Mouse (Mus musculus) cerebellum, adult 2 months (tissue): ENCODE measurements around the gene Lin28a. TPM values are rescaled to one million over a fixed set of nuclear protein-coding genes. Genes with fewer than 3 reads are reported as not detected.
A peak's percentile ranks its signal among the peaks of the same experiment; 100 is the strongest.
"Not testable (repeated sequence)": the region's sequence is repeated elsewhere in the genome, so short reads cannot be mapped to it uniquely, and the experiment has no call there.

Experiments
- DNase-seq, 2 experiments: peaks; one replicate each; pipeline ENCODE4 v3.0.0; 2021
- H3K27ac ChIP-seq: fragments of 200-500 bp; 2 replicates; pipeline ENCODE4 v1.5.1; 2012; ENCODE audit warnings: low read length, control low read depth, inconsistent platforms; ENCODE audit not compliant: insufficient read depth
- H3K27me3 ChIP-seq: fragments of 200-500 bp; 2 replicates; pipeline ENCODE4 v1.6.1; 2012; ENCODE audit warnings: inconsistent platforms, mild to moderate bottlenecking, low read length, moderate library complexity; ENCODE audit not compliant: control insufficient read depth, insufficient read depth
- H3K4me1 ChIP-seq: fragments of 200-500 bp; 2 replicates; pipeline ENCODE4 v1.6.1; 2011; ENCODE audit warnings: low read length; ENCODE audit not compliant: control insufficient read depth, insufficient read depth
- H3K4me3 ChIP-seq: fragments of 200-500 bp; replicated peaks from 2 replicates; pipeline ENCODE3; 2011; ENCODE audit warnings: mild to moderate bottlenecking, low read depth, low read length, control low read depth; ENCODE audit not compliant: insufficient read depth
- CTCF ChIP-seq: fragments of 200-500 bp; IDR thresholded peaks from 2 replicates; pipeline ENCODE4 v1.5.1; 2011; ENCODE audit warnings: low read depth, mild to moderate bottlenecking, control low read depth, low read length, moderate library complexity, borderline replicate concordance; ENCODE audit not compliant: insufficient read depth
- POLR2A ChIP-seq: fragments of 200-500 bp; IDR thresholded peaks from 2 replicates; pipeline ENCODE4 v1.6.1; 2011; ENCODE audit warnings: low read length, control low read depth, borderline replicate concordance; ENCODE audit not compliant: insufficient read depth
- WGBS: fragments of 180-500 bp; shearing (Covaris S2); methylation state at CpG from one replicate; pipeline ENCODE4 v1.1.7; 2018; 5-methylcytosine and 5-hydroxymethylcytosine counted together
- polyA plus RNA-seq: library from polyadenylated mRNA; depleted of rRNA; stranded (reverse); fragments of >200 nt; gene quantifications from 2 replicates; pipeline ENCODE4 v1.2.3, GENCODE M21; 2012

The Lin28a gene
- polyA plus RNA-seq, 1 experiment: 0.23 TPM

DNA sequence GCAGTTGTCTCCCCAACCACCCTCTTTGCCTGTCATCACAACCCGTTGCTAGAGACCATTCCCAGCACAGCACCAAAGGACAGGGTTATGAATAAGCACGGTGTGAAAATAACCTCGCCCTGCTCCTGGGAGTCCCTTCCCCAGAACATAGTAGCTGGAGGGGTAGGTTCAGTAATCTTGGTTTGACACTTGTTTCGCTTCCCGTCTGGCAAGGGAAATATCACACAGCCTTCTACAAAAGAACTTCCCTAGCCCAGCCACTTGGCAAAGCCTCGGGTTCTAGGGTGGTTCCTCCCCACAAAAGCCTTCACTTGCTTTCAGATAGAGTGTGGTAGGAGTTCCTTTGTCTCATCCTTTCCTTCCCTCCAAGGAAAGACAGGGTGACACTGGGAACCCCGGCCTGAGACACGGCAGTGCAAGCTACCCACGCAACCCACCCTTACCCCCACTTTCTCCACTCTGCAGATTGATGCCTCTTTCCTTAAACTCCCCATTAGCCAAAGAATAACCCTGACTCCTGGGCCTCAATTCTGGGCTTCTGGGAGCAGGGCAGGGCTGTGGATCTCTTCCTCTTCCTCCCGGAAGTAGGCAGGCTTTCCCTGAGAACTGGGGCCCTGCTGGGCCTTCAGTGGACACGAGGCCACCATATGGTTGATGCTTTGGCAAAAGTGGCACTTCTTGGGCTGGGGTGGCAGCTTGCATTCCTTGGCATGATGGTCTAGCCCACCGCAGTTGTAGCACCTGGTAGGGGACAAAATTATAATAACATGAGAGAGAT lies 12.9 kb downstream of the Lin28a start:
- no peak for DNase-seq
- TF ChIP-seq CTCF: no peak
- WGBS: 59% methylated on average over 12 of the region's 12 CpGs
- no peaks in the 10 kb centered on the region for H3K4me1 ChIP-seq
- no peak overlapping the region for H3K4me3 ChIP-seq
- H3K27ac ChIP-seq: no peak overlapping the region
- no peaks in the 10 kb centered on the region for H3K27me3 ChIP-seq

GRCm38 (mm10) chr4:134002903-134003302 lies 15.7 kb downstream of the Lin28a start:
- Histone ChIP-seq H3K4me3 (no peak overlapping the region), H3K27me3 (no peaks in the 10 kb centered on the region), H3K27ac (no peak overlapping the region), H3K4me1 (no peaks in the 10 kb centered on the region)
- 61% methylated on average over 5 of the region's 5 CpGs for WGBS
- TF ChIP-seq CTCF (no peak), POLR2A (no peak)
- no peak for DNase-seq

DNA sequence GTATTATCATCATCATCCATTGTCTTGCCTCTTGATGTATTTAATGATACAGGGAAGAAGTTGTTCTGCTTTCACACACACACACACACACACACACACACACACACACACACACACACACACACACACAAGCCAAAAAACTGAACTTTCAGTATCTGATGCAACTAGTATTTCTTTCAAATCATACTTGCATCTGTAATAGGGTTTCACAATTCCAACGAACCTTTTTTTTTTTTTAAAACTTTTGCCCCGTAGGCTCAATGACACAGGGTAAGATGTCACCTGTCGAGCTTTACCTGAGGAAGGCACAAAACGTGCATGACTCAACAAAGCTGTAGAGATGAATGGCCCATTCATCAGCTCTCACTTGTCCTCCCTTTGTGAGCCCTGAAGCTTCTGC lies 16.4 kb downstream of the Lin28a start:
- no peak for TF ChIP-seq CTCF
- TF ChIP-seq POLR2A: no peak
- 65% methylated on average over 4 of the region's 4 CpGs for WGBS
- H3K4me3 ChIP-seq: no peak overlapping the region
- no peak for DNase-seq
- H3K4me1 ChIP-seq: no peaks in the 10 kb centered on the region
- H3K27ac ChIP-seq: no peak overlapping the region
- no peaks in the 10 kb centered on the region for H3K27me3 ChIP-seq

DNA sequence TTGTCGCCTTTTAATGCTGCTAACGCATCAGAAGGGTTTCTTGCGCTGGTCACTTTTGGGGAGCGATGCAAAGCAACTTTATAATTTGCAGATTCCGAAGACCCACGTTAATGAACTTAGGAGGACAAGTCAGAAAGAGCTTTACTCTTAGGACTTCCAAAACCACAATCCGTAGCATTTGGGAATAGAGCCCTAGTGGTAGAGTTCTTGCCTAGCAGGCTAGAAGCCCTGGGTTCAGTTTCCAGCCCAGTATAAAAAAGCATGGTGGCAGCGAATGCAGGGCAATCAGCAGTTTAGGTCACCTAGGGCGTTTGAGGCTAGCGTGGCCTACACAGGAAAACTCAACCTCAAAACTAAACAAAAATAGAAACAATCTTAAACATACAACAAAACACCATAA lies 16.9 kb downstream of the Lin28a start:
- TF ChIP-seq CTCF (no peak; the same call in 1 of the 2 replicates), POLR2A (no peak)
- no peaks in the 10 kb centered on the region for H3K4me1 ChIP-seq
- no peak overlapping the region for H3K4me3 ChIP-seq
- no peak overlapping the region for H3K27ac ChIP-seq
- no peaks in the 10 kb centered on the region for H3K27me3 ChIP-seq
- DNase-seq: no peak
- 58% methylated on average over 10 of the region's 10 CpGs for WGBS

DNA sequence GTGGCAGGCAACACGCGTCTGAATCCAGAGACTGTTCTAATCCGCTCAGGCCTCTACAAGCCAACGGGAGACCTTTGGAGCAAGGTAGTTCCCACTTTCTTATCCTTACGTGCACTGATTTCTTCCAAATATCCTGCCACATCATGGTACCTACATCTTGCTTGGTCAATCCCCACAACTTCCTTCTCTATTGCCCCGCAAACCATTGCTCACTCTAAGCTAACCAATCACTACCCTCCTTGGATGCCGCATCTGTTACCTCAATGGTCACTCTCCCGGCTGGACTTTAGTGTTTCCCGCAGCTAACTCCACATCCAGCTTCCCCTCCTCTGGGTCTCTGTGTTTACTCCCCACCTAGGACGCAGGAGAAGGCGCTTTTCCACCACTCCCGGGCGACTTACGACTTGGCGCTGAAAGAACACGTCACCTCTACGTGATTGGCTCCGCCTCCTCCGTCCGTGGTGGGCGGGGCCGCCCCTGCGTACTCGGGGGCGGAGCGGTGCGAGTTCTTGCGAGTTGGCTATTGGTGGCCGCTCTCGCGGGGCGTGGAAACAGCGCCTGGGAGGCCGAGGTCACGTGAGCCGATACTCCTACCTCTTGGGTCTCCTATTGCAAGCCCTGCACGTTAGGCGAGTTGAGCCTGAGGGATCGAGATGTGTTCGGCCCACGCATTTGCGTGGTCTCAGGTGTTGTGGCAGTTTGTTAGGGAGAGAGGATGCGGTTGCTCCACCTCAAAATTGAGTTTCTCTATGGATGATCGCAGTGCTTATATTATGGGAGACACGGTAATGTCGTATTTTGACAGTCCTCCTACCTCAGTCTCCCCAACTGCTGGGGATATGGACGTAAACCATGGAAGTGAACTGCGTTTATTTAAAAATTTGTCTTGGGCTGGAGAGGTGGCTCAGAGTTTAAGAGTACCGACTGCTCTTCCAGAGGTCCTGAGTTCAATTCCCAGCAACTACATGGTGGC lies 17.9 kb downstream of the Lin28a start, which contains the start of gene Dhdds:
Dhdds (minus strand) TSS at position 453 of the 973 bp plus-strand sequence.
- Histone ChIP-seq H3K4me1 (no peaks in the 10 kb centered on the region), H3K4me3 (peak within 1 kb of the TSS; percentile 94), H3K27me3 (no peaks in the 10 kb centered on the region), H3K27ac (peak within 1 kb of the TSS; percentile 52; the same call in 1 of the 2 replicates)
- TF ChIP-seq CTCF (no peak), POLR2A (peak; percentile 95)
- DNase-seq: peak; percentile 96 to 97
- WGBS: under 1% methylated on average over 49 of the region's 49 CpGs

GRCm38 (mm10) chr4:133994697-133995096 lies 23.9 kb downstream of the Lin28a start:
- Histone ChIP-seq H3K4me1 (no peaks in the 10 kb centered on the region), H3K4me3 (no peak overlapping the region), H3K27me3 (no peaks in the 10 kb centered on the region), H3K27ac (no peak overlapping the region)
- TF ChIP-seq CTCF: no peak
- no peak for TF ChIP-seq POLR2A
- DNase-seq: no peak
- WGBS: 90% methylated on average over 8 of the region's 8 CpGs

DNA sequence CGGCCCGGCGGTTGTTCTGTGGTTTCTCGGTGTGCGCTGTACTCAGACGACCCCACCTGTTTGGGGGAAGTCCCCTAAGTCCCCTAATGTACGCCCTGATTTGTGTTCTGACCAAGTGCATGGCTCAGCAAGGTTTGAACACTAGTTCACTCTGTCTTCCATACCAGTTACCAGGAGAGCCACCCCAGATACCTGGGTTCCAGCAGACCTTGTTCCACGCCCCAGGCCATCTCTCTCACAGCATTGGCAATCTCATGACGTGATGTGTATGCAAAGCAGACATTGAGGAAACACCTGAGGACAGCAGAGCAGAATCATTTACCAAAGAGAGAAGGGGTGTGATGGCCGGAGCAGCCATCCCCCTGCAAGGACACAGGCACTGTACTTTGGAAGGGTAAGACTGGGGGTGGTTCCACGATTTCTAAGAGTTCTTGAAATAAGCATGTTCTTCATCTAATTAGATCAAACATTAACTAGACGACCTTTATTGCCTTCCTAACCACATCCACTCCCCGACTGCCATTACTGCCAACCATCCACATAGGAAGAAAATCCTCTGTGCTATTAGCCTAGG lies 27.5 kb downstream of the Lin28a start:
- no peak for TF ChIP-seq POLR2A
- no peak for TF ChIP-seq CTCF
- DNase-seq: no peak
- 90% methylated on average over 13 of the region's 13 CpGs for WGBS
- H3K4me3 ChIP-seq: no peak overlapping the region
- no peaks in the 10 kb centered on the region for H3K4me1 ChIP-seq
- H3K27ac ChIP-seq: no peak overlapping the region
- no peaks in the 10 kb centered on the region for H3K27me3 ChIP-seq

- H3K4me3 ChIP-seq: no peak overlapping the region
- H3K27me3 ChIP-seq: no peaks in the 10 kb centered on the region
- TF ChIP-seq POLR2A (no peak), CTCF (peak; percentile 12; the same call in 1 of the 2 replicates)
- no peaks in the 10 kb centered on the region for H3K4me1 ChIP-seq
- WGBS: 59% methylated on average over 4 of the region's 4 CpGs
- H3K27ac ChIP-seq: no peak overlapping the region
- DNase-seq: no peak
Observed at GRCm38 (mm10) chr4:133990035-133990434, 28.6 kb downstream of the Lin28a start.

- WGBS: 92% methylated on average over 8 of the region's 8 CpGs
- not testable (repeated sequence) for H3K4me3 ChIP-seq, H3K4me1 ChIP-seq, H3K27ac ChIP-seq, H3K27me3 ChIP-seq, DNase-seq
Observed at GRCm38 (mm10) chr4:133988289-133988688, 30.4 kb downstream of the Lin28a start.
